Mouse (Mus musculus) gastrocnemius, postnatal 4 days (tissue): ENCODE data around the gene Chrna1. TPM values are rescaled to one million over a fixed set of nuclear protein-coding genes. Genes with fewer than 3 reads are reported as not detected.
A peak's percentile ranks its signal among the peaks of the same experiment; 100 is the strongest.

Experiments used
- DNase-seq, 2 experiments: peaks; one replicate each; pipeline ENCODE4 v3.0.0; 2021 to 2022; ENCODE audit warnings: low spot score in 2 of 2, mixed read lengths in 2 of 2
- total RNA-seq, 2 experiments: library from RNA; stranded (reverse); gene quantifications; 2 replicates each; pipeline ENCODE4 v1.2.3; 2021

Chrna1 gene
- total RNA-seq, 2 experiments from 2014 or later: 48.3 to 50.8 TPM

DNA sequence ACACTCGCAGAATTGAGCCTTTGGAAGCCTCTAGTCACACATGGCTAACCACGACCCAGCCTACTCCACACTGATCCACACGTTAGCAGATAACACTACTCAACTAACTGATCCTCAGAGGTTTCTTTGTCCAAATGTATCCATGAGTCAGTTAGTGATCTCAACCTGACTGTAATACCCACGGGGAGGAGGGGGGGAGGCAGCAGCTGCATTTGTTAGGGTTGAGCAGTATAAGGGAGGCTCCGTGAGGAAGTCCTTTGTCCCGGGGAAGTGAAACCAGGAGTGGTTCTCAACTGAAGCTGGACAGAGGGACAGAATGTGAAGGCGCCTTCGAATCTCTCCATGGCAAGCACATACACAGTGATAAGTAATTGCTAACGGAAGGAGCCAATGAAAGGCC is 53.4 kb downstream of the Chrna1 start:
- peak in 1 of 2 experiments; percentile 55 for DNase-seq

DNA sequence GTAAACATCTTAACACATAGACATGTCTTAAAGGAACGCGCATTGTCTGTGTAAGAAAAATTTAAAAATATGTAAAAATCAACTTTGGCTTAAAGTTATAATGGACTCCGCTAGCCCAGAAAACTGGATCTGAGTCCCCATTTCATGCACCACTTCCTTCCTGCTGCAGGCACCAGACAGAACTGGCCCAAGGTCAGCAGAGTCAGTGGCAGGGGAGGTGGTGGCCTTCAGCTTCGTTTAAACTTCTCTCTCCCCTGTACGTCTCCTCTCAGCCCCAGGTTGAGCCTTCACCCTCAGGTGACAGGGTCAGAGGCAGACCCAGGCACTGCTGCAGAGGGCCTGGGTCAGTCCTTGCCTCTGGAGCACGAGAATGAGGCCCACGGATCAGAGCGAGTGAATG is 57.2 kb downstream of the Chrna1 start:
- no peak for DNase-seq

DNA sequence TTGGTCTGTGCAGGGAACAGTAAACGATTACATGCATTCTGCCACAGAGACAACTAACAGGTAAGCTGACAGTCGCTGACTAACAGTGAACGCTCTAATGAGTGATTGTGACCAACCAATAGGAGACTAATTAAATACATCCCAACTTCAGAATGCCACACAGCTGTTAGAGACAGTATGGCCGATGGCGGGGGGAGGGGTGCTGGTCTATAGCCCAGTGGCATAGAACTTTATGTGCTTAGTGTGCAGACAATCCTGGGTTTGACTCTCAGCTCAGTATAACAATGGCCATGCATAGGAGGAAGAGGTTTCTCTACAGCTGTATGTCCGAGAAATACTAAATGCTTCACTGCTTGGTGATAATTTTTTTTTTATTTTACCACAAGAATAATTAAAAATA is 57.8 kb downstream of the Chrna1 start:
- no peak for DNase-seq

DNA sequence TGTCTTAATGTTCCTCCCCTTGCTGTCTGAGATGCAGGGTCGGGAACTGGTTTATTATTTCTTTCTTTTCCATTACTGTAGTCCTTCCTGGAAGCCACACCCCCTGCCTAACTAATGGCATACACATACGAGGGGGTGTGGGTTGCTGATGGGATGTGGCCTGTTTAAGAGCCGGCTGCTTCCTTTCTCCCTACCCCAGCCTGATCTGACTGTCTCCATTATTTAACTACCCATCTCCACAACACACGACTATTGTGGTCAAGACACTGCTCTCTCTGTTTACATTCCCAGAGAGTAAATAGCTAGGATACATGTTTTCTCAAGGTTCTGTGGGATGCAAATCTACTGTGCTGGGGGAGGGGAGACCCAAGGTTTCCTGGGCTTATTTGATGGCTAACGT is 58.4 kb downstream of the Chrna1 start:
- DNase-seq: no peak

DNA sequence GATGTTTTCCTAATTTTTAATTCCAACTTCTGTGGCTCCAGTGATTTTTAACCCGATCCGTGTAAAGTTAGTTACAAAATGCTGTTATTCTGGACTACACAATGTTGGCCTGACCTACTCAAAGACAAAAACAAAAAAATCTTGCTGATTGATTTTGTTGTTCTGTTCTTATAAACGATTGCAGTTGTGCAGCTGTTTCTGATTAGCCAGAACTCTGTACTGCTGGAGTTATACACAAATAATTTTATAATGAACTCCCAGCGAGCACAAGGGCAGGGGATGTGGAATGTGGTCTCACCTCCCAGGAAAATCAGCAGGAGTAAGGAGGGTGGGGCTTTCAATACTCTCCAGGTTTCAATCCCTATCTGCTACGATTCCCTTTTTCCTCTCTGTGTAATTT is 61.2 kb downstream of the Chrna1 start:
- DNase-seq: no peak

DNA sequence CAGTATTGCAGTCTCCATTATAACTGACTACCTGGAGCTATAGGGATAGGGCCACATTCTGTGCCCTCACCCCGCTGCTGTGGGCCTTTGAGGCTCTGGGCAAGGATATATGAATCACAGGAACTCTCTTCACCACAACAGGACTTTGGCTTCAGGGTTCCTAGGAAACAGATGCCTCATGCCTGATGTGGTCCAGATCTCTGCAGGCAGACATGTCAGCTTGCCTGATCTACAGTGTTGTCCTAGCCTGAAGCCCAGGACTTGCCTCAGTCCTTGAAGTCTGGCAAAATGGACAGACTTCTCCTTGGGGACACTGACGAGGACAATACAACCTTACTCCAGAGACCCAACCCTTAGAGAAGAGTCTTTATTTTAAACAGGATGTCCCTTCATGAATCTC is 61.8 kb downstream of the Chrna1 start:
- no peak for DNase-seq

DNA sequence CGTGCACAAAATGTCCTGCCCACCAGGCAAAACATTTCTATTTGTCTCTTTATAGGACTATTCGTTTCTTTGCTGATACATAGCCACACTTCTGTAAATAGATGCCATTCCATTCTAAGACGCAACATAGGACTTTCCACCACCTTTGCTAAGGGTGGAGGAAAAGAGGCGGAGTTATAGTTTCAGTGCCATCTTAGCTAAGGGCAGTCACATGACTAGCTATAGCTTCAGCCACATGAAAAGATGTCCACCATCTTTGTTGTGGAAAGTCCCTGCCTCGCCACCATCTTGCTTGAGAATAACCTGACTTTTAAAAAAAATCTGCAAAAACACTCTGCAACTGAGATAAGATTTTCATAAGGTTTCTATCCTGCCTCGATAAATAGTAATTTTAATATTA is 66.0 kb downstream of the Chrna1 start:
- no peak for DNase-seq

Other genes starting within 250 kb of the Chrna1 start
- 10 to 100 TPM in 1 of 2 experiments, 1 to 10 TPM in 1; 9.6 to 10.9 TPM for gene Gpr155, start 193.8 kb downstream of the Chrna1 start, total RNA-seq
- 10 to 100 TPM; 33.2 to 41.1 TPM for gene Wipf1, start 50.6 kb downstream of the Chrna1 start, total RNA-seq
- gene Chn1, start 195.0 kb upstream of the Chrna1 start, total RNA-seq: 10 to 100 TPM; 23.3 to 25.6 TPM